Mouse (Mus musculus) T-helper 2 cell (primary cell): ENCODE data around the gene Slc24a1.

Experiments
- in situ Hi-C: fragments of 300-600 bp; cut with MboI, MseI; formaldehyde crosslinking; loops from one replicate; pipeline ENCODE4 v1.15.1; 2025; ENCODE audit warnings: high pct_unique_total_duplicates

Slc24a1 gene

DNA sequence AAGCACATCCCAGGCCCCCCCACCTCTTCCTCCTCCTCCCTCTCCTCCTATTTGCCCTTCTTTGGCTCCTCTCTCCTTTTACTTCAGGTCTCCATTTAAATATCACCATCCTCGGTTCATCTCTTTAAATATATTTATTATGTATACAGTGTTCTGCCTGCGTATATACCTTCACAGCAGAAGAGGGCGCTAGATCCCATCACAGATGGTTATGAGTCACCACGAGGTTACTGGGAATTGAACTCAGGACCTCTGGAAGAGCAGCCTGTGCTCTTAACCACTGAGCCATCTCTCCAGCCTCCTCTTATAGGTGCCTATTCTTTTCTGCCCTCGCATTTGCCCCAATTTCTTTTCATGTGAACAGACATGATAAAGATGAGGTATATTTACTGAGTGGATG is 13.9 kb downstream of the Slc24a1 start:
- in situ Hi-C loops = no loop called here

DNA sequence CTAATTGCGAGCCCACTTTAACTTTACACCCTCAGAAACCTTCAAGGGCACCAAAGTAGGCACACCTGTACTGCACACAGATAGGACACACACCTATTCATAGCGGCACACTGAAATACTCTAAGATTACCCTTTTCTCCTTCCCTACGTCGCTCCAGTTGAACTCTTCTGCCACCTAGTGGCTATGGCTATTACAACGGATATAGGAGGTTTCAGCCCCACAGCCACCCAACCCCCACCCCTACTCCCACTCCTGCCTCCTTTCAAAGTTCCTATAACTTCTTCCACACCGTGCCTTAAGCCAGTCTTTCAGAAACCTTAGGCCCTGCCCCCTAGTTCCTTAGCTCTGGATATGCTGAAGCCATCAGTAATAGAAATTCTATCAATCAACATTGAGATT is 14.9 kb downstream of the Slc24a1 start:
- in situ Hi-C loops = no loop called here

DNA sequence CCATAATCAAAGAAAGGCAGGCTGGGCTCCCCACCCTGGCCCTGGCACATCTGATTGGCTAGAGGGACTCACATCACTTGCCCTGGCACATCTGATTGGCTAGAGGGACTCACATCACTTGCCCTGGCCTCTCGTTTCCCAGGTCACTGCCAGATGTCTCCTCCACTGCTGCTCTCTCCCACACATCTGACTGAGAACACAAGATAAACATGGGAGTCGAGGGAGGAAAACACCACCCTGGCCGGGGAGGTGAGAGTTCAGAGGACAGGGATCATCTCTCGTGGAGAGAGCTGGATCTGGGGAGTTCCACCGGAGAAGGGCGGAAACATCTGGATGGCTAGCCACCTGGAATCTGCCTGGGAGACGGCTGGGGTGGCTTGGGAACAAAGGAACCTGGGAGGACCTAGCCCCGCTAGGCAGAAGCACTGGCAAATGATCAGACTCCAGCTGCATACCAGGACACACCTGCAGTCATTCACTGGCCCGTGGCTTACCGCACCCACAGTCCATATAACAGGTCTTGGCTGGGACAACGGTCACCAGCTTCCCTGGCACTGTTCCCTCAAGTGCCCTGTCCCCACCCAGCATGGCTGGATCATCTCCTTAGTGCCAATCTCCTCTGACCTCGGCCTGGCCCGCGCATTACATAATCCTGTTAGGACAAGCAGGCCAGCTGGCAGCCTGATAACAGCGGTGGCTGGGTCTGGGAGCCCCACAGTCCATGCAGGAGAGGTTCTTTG is 17.2 kb downstream of the Slc24a1 start:
- in situ Hi-C loops = no loop called here

DNA sequence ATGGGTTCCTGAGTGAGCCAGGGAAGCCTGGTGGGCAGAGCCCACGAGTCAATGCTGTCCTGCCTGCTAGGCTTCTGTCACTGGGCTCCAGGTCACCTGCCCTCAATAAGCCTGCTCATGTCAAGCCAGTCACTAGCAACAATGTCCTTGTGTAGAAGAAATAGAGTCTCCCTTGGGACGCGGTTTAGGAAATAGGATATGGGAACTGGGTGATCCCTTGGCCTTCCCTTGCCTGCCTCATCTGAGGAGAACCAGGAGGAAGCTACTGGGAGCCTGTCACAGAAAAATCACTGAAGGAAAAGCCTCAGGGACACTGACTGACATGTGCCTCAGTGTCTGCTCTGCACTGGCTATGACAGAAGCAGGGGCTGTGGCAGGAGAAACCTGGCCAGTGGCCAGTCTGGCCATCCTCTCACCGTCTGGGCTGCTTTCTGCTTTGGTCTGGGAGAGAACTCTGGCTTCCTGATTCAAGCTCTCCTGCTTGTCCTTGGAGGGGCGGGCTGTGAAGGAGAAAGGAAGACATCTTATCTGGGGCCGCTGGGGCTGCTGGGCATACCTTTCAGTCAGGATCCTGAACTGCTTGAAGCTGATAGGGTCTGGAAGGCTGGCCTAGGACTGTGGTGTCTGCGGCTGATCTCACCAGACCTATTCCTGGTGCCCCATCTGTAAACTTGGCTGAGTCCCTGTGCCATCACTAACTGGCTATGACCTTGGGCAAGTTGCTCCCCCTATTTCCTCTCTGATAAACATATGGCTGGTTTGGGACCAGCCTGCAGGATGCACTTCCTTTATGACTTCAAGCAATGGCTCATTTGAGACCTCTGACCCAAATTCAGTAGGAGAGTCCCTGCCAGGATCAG is 19.4 kb downstream of the Slc24a1 start:
- in situ Hi-C loops = no loop called here

DNA sequence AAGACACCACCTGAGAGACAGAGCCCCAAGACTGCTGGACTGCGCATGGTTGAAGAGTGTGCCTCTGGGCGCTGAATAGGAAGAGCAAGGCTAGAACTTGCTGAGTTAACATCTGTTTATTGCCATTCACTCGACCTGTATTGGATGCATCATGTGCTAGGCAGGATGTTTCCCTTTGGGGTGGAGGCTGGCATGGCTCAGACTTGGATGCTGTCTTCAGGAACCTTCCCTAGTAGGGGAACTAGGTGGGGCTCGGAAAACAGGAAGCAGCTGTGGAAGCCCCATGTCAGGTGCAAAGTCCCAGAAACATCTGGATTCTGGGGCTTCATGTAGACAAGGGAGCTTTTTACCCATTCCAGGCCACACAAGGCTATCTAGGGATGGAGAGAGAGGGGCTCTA is 21.2 kb downstream of the Slc24a1 start:
- in situ Hi-C loops = no loop called here

DNA sequence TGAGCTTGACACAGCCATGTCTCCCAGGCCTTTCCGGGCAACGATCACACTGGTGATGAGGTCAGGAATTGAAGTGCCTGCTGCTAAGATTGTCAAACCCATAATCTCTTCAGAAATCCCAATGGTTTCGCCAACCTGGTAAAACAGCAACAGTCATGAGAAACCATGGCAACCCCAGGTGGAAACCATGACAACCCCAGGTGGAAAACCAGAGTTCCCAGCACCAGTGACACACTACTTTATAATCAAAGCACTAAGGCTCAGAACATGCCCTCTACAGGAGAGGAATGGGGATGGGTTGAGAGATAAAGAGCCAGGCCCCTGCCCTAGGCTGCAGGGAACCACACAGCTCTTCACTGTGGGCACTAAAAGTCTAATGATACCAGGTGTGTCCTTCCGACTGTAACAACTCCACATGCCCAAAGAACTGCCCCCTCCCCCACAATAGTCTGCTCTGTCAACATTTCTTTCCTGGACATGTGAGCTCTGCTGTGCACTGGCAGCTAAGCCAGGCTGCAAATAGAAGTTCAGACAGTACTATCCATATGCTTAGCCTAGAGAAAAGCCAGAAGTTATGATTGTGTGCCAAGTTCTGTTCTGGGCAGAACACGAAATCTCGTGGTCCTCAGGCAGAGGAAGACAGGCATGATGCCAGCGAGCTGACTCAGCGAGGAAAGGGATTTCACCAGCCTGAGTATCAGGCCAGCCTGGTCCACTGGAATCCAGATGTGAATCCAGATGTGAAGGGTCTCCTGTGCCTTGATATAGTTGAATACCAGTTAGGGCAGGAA is 25.0 kb downstream of the Slc24a1 start:
- in situ Hi-C loops = no loop called here

DNA sequence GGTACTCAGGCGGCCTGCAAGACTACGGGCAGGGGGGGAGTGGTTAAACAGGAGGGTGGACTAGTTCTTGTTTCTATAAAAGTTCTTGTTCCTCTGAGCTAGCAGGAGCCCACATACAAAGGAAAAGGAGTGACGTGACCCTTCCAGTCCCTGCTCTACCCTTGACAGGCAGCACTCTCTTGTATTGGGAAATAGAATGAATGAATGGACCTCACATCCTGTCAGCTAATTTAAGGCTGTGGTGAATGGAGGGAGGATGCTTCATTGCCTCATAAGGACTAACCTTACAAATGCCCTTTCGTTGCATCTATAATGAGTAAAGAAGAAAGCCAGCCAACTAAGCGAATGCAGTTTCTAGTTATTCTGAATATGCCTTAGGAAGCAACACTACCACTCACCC is 25.6 kb downstream of the Slc24a1 start:
- in situ Hi-C loops = no loop called here

DNA sequence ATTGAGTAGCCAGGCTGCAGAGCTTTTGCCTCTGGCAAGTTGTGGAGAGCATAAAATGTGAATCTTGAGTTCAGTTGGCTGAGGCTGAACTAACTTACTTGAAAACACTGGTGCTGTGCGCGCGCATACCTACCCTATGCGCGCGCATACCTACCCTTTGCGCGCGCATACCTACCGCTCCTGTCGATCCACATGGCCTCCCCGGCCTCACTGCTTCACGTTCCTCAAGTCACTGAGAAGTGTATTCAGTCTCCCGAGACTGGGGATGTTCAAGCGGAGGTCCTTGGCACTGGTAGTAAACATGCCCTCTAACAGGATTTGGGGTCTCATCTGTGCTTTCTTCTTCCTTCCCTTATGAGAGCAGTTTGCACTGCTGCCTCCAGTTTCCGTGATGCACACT is 32.8 kb downstream of the Slc24a1 start:
- in situ Hi-C loops = no loop called here

DNA sequence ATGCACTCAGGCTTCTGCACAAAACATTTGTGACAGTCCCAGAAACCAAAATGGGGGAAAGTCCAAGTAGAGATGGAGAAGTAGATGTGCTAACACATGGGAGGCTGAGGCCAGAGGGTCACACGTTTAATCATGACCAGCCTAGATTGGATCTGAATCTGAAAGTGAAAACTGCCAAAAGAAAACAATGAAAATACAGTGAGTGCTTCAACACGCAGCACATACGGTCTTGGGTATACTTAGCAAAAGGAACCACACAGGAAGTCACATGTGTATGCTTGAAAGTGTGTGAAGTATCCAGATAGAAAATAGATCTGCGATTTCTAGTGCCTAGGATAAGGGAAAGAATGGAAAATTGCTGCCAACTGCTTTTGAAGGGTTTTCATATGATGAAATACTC is 36.8 kb downstream of the Slc24a1 start:
- in situ Hi-C loops = no loop called here

DNA sequence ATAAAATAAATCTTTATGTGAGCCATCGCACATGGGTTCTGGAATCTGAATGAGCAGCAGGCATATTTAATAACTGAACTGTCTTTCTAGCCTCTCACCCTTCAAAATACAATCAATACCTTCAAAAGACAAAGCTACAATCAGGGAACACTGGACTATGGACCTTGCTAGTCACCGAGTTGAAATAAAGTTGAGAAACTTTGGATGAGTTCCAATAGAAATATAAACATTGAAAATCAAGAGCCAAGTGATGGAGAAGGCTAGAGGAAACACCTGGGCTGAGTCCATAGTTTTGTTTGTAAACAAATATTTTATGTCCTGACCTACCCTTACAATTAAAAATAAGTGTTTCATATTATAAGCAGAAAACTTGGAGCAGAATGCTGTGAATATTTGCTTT is 37.4 kb downstream of the Slc24a1 start:
- in situ Hi-C loops = no loop called here

DNA sequence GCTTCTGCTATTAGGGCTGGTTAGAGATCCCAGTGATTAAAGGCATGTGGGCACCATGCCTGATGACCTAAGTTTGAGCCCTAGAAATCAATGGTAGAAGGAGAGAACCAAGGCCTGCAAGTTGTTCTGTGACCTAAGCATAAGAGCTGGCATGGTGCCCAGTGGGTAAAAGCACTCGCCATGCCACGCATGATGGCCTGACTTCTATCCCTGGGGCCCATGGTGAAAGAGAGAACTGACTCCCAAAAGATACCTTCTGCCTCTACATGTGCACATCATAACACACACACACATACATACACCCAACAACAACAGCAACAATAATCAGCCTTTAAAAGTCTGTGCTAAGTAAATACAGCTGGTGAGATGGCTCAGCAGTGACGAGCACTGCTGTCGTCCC is 38.0 kb downstream of the Slc24a1 start:
- in situ Hi-C loops = no loop called here

DNA sequence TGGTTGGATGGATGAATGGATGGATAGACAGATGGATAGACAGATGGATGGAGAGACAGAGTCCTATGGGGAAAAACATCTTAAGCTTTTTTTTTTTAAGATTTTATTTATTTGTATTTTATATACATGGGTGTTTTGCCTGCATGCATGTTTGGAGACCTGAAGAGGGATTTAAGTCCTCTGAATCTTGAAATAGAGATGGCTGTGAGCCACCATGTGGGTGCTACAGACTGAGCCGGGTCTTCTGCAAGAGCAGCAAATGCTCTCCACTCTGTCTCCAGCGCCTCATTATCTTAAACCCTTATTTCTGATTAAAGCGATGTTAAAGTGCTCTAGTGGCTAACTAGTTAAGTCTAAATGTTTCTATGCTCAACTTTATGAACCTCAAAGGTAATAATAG is 44.0 kb downstream of the Slc24a1 start:
- in situ Hi-C loops = no loop called here

DNA sequence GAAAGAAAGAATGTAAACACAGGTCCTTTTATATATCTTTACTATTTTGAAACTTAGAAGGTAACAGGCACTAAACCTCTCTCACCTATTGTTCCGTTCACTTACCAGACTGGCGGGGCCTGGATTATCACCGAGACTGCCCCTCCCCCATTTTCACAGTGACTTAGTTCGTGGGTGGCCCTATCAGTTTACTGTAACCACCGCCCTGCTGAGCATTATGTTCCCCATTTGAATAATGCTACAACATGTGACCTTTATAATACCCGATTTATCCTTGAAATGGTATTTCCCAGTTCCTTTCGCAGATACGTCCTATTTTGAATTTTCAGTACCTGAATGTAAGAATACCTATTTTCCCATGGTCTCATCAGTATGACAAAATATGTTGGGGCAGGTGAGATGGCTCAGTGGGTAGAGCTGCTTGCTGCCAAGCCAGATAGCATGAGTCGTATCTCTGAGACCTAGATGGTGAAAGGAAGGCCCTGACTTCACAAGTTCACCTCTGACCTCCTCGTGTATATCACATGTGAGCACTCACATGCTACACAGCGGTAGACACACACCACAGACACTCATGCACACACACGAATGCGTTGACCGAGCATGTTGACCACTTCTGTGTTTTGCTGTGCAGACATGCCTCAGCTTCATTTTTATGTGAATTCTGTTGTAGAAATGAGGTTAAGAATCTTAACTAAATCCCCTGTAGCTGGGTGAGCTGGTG is 46.3 kb downstream of the Slc24a1 start:
- in situ Hi-C loops = no loop called here

DNA sequence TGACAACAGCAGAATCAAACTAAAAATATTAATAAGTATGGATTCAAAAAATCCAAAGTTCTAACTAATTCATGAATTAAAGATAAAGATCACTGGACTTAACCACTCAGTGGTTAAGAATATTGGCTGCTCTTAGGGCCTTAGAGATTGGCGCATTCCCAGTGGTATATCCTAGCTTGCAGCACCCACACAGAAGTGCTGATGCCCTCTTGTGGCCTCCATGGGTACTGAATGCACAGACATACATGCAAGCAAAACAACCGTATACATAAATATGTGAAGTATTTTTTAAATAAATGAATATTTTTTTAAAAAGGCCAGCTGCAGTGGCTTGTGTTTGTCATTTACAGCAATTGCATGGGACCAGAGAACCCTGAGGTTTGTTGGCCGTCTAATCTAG is 48.0 kb downstream of the Slc24a1 start:
- in situ Hi-C loops = no loop called here

DNA sequence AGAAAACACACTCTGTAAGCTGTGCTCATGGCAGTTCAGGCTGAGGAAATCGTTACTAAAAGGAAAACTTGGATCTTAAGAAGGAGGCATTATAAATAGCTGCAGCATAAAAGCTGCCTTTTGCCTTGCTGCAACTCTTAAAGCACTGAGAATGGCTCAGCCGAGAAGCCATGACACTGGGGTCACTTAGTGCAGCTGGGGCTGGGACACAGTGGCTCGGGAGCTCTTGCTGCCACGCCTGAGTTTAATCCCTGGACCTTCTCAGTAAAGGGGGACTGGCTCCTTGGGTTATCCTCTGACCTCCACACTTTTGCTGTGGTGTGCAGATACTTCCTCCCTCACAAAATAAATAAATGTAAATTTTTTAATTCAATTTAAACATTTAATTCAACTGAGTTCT is 48.5 kb downstream of the Slc24a1 start:
- in situ Hi-C loops = no loop called here

DNA sequence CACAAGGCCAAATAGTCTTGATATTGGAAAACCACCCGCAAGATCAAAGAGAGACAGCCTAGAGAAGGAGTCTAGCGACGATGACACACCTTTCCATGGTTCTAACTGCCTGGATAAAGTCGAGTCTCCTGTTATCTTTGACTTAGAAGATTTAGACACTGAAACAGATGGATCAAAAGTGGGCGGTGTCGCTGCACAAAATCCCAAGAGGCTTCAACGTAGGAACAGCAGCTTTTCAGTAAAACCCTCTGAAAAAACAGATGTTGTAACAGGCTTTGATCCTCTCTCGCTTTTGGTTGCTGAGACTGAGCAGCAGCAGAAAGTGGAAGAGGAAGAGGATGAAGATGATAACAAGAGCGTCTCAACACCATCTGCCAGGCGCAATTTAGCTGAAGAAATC is 54.8 kb downstream of the Slc24a1 start:
- in situ Hi-C loops = no loop called here

DNA sequence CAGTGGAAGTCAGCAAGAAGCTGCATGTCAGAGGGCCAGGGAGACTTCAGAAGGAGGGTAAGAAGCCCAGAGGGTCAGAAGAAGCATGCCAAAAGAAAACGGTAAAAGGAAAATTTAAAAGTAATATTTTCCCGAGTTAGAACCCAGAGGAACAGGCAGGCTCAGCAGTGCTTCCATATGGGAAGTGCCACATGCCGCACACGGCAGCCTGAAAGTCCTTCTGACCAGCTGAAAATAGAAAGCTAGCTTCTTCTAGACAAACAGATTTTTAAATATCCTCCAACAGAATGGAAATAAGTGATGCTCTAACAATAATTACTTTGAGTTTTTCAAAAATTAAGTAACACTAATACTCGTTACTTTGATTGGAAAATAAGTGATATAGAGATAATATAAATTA is 65.4 kb downstream of the Slc24a1 start:
- in situ Hi-C loops = no loop called here
